Mouse (Mus musculus): ENCODE data around the gene Kank1.

GRCm38 (mm10) chr19:25311626-25312025 is 74.9 kb downstream of the Kank1 start:
- TF ChIP-seq CTCF (IDR thresholded peaks at IDR 0.05; ENCODE audit: insufficient read depth, low read depth, low read length) (no peak), POLR2A (IDR thresholded peaks at IDR 0.05; ENCODE audit: insufficient read depth, low read depth, low read length) (no peak)

All from olfactory bulb, adult 2 months (tissue).